Mouse (Mus musculus) layer of hippocampus, adult 9-11 months (tissue): ENCODE measurements at regions not wholly inside any gene's neighbourhood (a gene's known extent, or its start where the extent isn't known, plus 50 kb on each side); places are given as distances from the start of the nearest gene placed in this dataset.

Experiments
- DNase-seq: peaks from one replicate; pipeline ENCODE4 v3.0.0; 2022

DNA sequence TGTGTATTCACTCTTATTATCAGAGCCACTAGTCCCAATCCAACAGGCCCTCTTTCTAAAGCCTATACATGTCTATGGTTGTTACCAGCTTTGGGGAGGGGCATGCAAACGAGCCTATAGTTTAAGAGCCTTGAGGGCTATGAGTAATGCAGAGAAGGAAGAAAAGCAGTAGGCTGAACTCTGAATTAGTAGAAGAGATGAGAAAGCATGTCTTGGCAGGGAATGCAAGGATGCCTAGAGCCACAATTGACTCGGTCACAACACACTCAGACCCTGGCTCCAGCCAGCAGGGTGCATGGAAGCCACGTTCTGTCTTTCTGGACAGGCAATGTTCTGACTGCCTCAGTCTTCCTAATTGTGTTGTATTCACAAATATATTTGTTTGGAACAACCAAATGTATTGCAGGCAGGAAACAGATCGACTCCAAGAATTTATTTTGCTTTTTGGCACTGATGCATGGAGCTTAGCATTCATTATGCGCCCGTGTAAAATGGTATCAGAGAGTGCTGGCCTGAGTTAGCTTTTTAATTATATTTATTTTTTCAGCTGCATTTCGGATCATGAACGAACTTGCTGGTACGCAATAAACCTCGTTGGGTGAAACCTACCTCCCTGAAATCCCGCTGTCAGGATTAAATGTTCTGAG is 110.2 kb downstream of the Rybp start:
- DNase-seq, result no peak

DNA sequence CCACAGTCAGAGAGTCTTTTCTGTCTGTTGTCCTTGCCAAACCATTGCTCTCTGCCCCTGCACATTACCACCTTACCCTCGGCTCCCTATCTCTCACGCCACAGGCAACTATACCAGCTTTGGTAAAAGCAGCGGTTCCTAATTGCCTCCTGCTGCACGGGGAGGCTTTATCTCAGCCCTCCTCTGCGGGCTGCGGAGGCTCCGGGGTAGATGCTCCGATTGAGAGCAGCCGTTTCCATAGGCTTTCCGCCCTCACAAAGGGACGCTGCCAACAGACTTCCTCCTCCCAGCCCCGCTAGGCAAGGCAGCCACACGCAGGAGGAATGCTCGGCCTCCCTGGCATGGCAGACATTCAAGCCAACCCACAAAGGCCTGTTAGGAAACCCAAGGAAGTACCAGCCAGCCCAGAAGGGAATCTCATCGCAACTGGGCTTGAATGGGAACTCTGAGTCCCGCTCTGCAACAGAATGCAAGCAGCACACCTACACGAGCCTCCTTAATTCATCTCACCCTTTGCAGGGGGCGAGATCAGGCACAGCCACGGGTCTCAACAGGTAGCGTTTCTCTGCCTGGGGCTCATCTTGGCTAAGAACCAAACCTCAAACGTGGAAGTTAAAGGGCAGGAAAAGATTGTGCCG is 116.5 kb downstream of the Rybp start:
- peak; percentile 89 for DNase-seq

DNA sequence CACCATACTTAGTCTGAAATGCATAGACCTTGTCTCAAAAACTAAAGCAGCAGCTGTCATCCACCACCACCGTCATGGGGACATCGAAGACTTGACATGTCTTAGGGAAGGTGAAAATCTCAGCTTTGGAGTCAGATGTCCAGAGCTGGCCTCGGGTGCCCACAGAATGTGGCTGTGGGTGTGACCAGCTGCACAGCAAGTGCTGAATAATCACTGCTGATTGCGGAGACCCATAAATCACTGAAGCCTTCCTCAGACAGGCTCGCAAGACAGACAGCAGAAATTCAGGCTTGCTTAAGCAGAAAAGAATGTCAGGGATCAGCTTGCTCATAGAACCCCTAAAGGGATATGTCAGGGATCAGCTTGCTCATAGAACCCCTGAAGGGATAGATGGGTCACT is 120.0 kb downstream of the Rybp start:
- no peak for DNase-seq

DNA sequence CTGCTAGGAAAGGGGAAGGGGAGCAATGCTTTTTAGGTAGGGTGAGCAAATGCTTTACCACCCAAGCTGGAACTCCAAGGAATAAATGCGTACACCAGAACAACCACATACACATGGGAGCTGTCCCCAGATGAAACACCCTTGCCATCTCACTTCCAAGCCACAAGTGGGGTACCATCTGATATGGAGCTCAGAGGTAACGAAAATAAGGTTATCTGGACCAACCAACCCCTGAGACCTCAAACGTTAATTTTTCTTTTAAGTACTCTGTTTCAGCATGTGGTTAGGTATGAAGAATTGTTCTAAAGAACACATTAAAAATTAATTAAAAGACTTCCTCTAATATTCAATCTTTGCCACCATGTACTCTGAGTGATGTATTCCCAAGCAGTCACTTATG is 121.5 kb downstream of the Rybp start:
- DNase-seq, result no peak

DNA sequence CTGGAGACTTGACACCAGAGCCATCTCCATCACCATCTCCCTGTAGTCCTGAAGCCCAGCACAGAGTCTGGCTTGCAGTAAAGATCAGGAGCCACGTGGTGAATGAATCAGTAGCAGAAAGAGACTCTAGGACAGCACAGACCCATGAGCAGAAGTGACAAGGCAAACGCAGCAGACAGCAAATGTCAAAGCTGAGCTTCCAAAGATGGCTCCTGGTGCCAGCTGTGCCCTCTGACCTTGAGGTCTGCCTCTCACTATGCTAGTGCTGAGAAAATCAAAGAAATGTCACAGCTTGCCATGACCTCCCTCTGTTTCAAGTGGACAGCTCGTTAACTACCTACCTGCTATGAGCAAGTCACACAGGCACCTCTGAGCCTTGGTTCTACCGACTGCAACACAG is 123.1 kb downstream of the Rybp start:
- DNase-seq, result no peak

DNA sequence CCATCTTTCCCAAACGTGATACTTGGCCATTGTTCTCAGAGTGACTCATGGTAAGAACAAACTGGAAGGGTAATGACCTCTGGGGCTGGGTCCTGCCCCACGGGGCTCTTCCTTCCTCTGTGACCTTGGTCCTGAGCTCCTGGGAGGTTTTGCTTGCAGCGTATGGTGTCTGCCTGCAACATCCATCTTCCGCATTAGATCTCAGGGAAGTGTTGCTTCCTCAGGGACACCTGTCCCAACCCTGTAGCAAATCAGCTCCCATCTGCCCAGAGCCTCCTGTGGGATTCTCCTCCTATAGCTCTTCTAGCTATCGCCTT is 123.5 kb downstream of the Rybp start:
- no peak for DNase-seq

DNA sequence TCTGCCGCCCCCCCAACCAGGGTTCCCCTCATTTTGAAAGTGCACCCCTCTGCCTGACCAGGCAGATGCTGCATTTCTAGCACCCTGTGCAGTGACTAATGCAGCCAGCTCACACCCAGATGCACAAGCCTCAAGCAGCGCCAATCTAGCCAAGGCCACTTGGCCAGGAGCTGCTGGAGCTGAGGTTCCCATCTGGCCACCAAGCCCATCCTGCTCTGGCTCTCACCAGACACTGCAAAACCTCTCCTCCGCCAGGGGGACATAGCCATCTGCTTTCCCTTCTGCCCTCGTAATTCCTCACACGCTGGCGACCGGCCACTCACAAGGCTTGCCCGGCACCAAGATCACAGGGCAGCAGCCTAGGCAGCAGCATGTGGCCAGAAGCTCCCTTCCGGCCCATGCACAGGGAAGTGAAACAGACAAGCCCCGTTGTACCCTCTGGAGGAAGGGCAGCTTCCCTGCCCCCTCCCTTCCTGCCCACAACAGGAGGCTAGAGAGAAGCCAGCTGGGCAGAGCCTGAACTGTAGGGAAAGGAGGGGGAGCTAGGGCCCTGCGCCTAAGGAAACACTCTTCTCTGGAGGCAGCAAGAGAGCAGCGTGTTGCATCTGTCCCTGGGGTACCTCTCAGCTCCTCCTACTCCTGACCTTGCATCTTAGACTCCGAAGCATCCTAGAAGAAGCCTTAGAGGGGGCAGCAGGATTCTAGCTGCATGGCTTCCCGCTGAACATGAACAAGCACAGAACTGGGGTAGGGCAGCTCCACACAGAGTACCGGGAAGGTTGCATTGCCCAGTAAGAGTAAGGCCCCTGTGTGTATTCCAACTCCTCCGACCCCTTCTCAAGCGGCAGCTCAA is 124.1 kb downstream of the Rybp start:
- peak; percentile 93 for DNase-seq

DNA sequence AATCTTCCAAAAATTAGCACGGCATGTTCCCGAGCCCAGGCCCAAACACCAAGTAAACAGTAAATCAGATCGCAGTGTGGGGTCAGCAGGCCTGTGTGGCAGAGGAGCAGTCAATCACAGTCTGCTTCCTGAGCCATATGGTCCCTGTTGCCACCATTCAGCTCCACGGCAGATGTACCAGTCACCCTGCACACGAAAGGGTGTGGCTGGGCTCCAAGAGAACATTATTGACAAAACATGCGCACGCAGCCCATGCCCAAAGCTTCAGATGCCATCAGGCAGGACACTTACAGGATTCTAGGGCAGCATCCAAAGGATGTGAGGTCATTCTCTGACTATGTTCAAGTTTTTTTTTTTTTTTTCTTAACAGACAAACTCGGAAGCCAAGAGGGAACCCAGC is 126.6 kb downstream of the Rybp start:
- no peak for DNase-seq

DNA sequence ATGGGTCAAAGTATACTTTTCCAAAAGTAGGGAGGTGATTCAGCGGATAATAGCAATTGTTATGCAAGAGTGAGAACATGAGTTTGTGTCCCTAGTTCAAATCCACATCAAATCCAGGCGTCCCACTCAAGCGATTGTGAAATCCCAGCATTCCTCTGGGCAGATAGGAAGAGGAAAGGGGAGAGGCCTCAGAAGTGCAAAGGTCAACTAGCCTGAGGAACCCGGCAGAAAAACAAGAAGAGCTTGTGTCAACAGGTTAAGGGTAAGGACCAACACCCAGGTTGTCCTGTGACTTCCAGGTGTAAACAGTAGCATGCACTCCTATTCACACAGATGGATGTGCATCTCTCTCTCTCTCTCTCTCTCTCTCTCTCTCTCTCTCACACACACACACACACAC is 127.5 kb downstream of the Rybp start:
- DNase-seq, result no peak

DNA sequence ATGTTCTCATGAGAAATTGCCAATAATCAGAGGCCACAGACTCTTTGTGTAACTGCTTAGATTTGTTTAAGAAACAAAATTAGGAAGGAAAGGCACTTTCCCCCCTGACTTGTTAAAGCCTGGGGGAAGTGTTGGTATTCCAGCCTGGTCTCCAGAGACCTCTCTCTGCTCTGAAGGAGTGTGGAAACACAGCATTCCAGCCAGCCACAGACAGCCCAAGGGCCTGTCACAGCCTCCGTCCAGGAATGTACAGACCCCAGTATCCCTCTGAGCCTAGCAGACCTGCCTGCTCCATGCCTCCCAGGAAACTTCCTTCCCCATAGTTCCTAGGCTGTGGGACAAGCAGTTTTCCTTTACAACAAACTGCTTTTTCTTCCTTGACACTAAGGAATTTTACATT is 128.0 kb downstream of the Rybp start:
- no peak for DNase-seq

DNA sequence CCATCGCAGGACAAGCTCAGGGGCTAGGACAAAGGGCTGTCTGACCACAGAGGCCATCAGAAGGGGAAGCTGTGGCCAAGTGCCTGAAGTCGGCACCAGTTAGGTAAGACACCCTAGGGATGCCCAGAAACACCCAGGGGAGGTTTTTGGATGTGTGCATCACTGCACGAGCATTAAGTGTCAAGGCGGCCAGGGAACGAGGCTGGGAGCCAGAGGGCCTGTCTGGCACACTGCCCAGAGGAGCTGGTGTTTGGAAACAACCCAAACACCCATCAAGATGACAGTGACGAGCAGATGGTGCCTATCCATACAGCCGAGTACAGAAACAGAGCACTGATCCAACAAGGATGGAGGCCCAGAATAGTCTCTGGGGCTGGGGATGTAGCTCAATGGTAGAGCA is 130.0 kb downstream of the Rybp start:
- peak; percentile 33 for DNase-seq

DNA sequence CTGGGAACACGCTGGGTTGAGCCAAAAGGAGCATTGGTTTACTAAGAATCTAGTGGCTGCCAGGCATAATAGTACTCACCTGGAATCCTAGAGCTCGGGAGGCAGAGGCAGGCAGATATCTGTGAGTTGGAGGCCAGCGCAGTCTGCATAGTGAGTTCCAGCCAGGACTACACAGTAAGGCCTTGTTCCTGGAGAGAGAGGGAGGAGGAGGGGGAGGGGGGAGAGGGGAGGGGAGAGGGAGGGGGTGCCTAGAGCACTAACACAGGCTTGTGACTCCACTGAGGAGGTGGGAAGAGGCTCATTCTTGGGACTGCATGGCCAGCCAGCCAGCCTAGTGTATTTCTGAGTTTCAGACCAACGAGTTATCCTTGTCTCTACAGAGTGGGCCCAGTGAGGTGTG is 131.1 kb downstream of the Rybp start:
- DNase-seq, result no peak

DNA sequence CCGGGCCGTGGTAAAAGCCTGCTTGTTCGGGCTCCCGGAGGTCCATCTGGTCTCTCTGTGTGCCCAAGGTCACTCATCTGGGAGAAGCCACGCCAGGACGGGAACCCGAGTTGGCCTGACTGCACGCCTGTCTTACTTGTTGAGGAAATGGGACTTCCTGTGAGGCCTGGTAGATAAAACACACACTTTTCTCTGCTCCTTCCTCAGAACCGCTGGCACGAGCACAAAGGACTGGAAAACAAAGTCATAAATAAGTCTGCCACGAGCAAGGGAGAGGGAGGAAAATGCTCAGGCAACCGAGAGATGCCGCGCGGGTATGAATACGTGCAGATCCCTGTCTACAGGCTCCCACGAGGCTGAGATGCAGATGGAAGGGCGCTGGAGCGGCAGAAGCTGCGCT is 131.6 kb downstream of the Rybp start:
- no peak for DNase-seq

DNA sequence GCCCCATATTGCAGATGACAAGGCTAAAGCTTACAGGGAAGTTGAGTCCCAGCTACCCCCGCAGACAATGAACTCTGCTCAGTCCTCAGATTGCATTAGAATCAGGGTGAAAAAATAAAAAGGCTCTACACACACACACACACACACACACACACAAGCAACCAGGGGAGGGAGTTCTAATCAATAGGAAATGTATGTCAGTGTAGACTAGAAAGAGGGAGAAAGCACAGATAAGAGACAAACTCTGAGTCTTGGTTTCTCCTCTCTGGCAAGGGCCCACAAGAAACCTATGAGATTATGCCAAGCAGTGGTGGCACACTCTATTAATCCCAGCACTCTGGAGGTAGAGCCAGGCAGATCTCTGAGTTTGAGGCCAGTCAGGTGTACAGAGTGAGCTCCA is 135.8 kb downstream of the Rybp start:
- DNase-seq, result no peak

DNA sequence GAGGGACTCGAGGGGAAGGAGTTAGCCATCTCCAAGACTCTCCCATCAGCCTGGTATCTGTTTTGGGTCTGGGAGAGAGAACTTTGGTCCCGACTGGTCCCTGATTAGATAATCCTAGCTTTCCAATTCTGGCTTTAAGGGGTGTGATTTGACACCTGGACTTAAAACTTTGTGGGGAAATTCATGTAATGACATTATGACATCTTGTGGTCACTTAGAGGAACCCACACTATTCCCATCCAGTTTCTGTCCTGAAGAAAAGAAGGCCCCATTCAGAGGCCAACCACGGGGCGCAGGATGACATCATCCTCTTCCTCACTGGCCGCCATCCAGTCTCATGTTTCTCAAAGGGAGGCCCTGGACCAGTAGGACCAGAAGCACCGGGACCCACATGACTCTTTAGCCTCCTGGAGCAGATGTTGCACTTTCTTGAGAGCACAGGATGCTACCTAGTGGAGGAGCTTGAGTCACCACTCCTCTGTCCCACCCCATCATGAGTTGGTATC is 136.5 kb downstream of the Rybp start:
- DNase-seq, result no peak

DNA sequence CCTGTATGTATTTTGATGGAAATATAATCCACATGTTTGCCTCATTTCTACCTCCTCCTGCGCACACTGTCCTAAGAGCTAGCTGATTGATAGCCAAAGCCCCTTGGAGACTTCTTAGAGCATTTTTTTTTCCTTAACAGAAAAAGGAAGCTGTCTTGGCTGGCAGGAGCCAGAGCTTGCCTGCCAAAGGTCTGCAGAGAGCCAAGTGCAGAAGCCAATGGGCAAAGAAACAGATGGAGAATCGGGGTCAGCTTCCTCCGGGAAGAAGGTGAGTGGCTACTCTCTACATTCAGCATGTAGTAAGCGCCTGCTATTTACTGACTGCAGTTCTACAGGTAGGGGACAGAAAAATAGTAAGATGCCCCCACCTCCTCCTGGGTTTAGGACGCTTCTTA is 137.8 kb downstream of the Rybp start:
- no peak for DNase-seq

DNA sequence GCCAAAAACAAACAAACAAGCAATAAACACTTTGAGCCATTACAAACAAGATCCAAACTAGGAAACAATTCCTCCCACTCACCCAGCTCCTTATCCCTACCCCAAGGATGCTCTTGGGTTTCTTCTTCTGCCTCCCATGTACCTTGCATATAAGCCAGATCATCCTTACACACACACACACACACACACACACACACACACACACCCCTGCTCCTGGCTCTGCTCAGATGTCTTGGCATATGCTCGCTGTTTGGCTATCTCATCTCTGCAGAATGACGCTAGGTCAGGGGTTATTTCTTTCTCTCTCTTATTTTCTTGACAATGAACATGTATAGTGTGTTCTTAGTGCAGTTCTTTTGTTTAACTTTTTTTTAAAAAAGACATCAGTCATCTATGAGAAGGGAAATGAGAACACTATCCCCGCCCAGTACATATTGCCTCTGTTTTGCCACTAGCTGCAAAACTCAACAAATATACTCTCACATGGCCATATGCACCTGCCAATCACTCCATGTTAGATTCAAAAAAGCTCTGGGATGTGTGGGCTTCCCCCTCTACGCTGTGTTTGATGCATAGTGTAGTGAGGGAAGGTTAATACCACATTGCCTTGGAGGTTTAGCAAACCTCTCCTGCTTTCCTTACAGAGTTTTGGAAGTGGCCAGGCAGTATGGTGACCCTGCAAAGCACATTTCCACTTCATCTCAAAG is 138.4 kb downstream of the Rybp start:
- DNase-seq, result no peak

DNA sequence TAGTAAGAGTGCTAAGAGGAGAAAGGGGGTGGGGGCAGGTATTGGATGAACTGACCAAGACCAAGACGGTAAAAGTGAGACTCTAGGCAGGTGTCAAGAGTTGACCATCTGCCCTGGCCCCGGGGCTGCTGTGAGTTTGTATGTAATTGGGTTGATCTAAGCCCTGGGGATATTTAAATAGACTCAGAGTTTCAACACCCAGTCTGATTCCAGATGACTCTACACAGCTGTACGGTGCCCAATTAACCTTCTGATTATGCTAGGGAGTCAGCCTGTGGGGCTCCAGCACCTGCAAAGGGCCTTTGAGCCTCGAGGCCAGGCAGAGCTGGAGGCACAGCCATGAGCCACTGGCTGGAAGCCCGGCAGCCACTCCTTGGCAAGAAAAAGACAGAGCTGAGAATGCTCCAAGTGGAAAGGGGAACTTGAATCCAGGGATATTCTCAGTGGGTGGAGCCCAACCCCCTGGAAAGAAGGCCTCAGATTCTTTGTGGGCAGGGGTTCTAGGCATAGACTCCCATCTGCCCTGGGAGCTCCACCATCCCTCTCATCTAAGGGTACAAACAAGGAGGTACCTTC is 140.8 kb downstream of the Rybp start:
- no peak for DNase-seq

DNA sequence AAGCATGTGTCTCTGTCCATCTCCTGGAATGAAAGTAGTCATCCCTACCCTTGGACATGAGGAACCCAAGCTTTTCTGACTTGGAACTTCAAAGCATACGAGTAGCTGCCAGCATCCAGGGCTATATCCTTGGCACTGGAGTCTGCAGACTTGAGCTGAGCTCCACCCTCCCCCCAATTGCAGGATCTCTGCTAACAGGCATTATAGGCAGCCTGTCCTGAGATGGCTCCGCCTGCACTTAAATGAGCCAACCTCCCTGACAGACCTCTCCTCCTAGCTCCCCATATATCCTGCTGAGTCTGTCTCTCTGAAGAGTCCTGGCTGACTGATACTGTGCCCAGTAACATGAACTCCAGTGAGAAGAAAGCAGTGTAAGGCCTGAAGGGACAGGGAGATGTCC is 141.4 kb downstream of the Rybp start:
- no peak for DNase-seq

DNA sequence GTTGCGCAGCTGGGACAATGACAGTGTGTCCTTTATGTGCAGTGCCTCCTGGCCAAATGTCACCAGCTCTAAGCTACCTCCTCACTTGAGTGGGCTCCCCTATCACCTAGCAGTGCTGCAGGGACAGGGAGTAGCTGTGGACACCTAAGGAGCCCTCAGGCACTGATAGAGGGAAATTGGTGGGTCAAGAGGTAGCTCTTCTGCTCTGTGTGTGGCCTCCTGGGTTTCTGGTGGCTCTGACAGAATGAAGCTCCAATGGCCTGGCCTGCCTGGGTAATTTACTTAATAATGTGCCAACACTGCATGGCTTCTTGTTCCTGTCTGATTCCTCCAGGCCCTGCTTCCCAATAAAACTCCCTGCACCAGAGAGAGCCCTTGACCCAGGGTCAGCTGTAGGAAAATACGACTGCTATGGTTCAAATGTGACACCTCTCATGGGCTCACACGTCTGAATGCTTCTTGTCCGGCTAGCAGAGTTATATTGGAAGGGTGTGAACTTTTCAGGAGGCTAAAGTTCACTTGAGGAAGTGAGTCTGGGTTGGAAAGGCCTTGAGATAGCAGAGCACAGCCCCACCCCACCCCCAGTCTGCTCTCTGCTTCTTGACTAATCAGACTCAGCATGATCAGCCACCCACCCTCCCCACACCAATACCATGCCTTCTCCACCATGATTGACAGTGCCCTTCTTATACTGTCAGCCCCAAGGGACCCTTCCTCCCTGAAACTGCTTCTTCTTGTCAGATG is 142.6 kb downstream of the Rybp start:
- DNase-seq, result no peak

DNA sequence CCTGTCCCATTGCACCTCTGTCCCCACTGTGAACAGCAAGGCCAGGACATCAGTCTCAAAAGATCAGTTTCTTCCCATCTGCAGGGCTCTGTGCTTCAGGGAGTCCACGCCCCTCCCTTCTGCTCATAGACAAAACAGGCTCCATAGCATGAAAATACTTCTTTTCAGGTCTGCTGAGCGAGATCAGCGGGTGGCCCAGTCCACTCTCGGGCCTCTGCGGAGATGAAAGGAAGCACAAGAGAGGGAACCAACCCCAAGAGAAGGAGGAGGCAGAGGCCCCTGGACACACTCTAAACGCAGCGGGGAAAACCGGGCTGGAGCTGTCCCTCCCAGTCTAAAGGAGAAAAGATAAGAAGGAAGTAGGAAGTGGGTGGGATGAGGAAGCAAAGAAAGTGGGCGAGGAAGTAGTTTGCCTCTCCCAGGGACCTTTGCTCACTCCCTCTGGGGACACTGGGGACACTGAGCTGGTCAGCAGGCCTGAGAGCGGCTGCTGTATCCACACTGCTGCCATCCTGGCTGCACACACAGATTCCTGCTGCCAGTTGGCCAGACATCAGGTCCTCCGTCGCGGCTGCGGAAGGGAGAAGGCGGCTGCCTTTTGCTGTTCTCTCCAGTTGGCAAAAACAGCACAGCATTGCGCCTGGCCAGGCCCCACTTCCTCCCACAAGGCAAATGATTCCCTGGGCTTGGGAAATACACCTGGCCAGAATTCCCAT is 143.5 kb downstream of the Rybp start:
- peak; percentile 85 for DNase-seq

DNA sequence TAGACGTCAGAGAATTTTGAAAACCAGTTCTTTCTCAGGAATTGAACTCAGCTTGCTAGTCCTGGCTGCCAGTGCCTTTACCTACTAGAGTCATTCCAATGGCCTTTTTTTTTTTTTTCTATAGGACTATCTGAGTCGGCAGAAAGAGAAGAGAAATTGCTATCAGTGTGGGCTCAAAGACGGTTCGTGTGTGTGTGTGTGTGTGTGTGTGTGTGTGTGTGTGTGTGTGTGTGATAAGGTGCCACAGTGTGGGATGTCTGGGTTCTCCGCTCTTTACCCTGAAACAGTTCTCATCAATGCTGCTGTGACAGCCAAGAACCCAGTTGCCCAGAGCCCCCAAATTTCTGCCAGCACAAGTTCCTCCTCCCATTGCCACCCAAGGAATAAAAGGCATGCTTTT is 146.1 kb downstream of the Rybp start:
- no peak for DNase-seq
